Mouse (Mus musculus): ENCODE results near the gene Vmn1r131. TPM values are rescaled to one million over a fixed set of nuclear protein-coding genes. Genes with fewer than 3 reads are reported as not detected.

Gene Vmn1r131
- polyA plus RNA-seq (2015; fragmentation: Illumina TruSeq; extraction: RNeasy Lipid Tissue Mini Kit (QIAGEN cat#74804); ENCODE audit: low read depth, low replicate concordance): not detected

DNA sequence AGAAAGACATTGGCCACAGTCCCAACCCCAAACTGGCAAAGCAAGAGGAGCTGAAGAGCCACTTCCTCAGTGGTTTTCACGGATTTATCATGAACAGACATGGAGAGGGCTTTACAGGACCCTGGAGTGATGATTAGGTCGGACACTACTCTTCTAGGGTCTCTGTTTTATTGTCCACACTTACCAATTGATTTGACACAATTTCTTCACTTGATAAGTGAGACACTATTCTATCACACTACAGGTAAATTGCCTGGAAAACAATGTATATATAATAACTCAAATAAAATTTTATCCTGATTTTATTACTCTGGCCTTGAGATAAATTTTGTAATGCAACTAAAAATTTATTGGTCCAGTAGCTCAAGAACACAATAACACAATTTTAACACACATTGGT, at the start of gene Vmn1r131:
Gene Vmn1r131 (minus strand): TSS at position 101 of the 400 bp plus-strand sequence.

DNA sequence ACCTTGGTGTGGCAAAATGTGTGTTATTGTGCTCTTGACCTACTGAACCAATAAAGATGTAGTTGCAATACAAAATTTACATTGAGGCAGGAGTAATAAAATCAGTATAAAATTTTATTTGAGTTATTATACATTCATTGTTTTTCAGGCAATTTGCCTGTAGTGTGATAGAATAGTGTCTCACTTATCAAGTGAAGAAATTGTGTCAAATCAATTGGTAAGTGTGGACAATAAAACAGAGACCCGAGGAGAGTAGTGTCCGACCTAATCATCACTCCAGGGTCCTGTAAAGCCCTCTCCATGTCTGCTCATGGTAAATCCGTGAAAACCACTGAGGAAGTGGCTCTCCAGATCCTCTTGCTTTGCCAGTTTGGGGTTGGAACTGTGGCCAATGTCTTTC, 34.4 kb downstream of the Vmn1r131 start, which contains the start of gene Vmn1r130:
Gene Vmn1r130 (plus strand): TSS at position 301 of the 400 bp plus-strand sequence.

Other genes with a start within 250 kb of the Vmn1r131 start
- not detected for gene Vmn1r126, start 244.6 kb downstream of the Vmn1r131 start, polyA plus RNA-seq (2015; fragmentation: Illumina TruSeq; extraction: RNeasy Lipid Tissue Mini Kit (QIAGEN cat#74804); ENCODE audit: low read depth, low replicate concordance)
- not detected for gene Vmn1r127, start 226.2 kb downstream of the Vmn1r131 start, polyA plus RNA-seq (2015; fragmentation: Illumina TruSeq; extraction: RNeasy Lipid Tissue Mini Kit (QIAGEN cat#74804); ENCODE audit: low read depth, low replicate concordance)
- gene Vmn1r128, start 196.7 kb downstream of the Vmn1r131 start, polyA plus RNA-seq (2015; fragmentation: Illumina TruSeq; extraction: RNeasy Lipid Tissue Mini Kit (QIAGEN cat#74804); ENCODE audit: low read depth, low replicate concordance): not detected
- not detected for gene Vmn1r129, start 184.8 kb downstream of the Vmn1r131 start, polyA plus RNA-seq (2015; fragmentation: Illumina TruSeq; extraction: RNeasy Lipid Tissue Mini Kit (QIAGEN cat#74804); ENCODE audit: low read depth, low replicate concordance)
- gene Gm6882, start 113.3 kb downstream of the Vmn1r131 start, polyA plus RNA-seq (2015; fragmentation: Illumina TruSeq; extraction: RNeasy Lipid Tissue Mini Kit (QIAGEN cat#74804); ENCODE audit: low read depth, low replicate concordance): not detected
- not detected for gene Vmn1r130, start 34.3 kb downstream of the Vmn1r131 start, polyA plus RNA-seq (2015; fragmentation: Illumina TruSeq; extraction: RNeasy Lipid Tissue Mini Kit (QIAGEN cat#74804); ENCODE audit: low read depth, low replicate concordance)
- not detected for gene Vmn1r132, start 68.0 kb upstream of the Vmn1r131 start, polyA plus RNA-seq (2015; fragmentation: Illumina TruSeq; extraction: RNeasy Lipid Tissue Mini Kit (QIAGEN cat#74804); ENCODE audit: low read depth, low replicate concordance)
- gene Gm4175, start 215.4 kb upstream of the Vmn1r131 start, polyA plus RNA-seq (2015; fragmentation: Illumina TruSeq; extraction: RNeasy Lipid Tissue Mini Kit (QIAGEN cat#74804); ENCODE audit: low read depth, low replicate concordance): not detected